Mouse (Mus musculus) spleen, adult 2 months (tissue): ENCODE results near the gene Fam178b. TPM values are rescaled to one million over a fixed set of nuclear protein-coding genes. Genes with fewer than 3 reads are reported as not detected.
"Not testable (repeated sequence)": the region's sequence is repeated elsewhere in the genome, so short reads cannot be mapped to it uniquely, and the experiment has no call there.

Experiments used
- DNase-seq, 2 experiments: peaks; one replicate each; pipeline versions ENCODE4 v3.0.0 to v3.0.0-alpha.2; 2012 to 2021; ENCODE audit warnings: low spot score in 2 of 2, low read depth in 1 of 2
- H3K27ac ChIP-seq: fragments of 200-500 bp; 2 replicates; pipeline ENCODE4 v1.5.1; 2012; ENCODE audit warnings: low read length, inconsistent platforms; ENCODE audit not compliant: insufficient read depth
- H3K27me3 ChIP-seq: fragments of 200-500 bp; 2 replicates; pipeline ENCODE4 v1.6.1; 2012; ENCODE audit warnings: mild to moderate bottlenecking, moderate library complexity, low read length, inconsistent platforms; ENCODE audit not compliant: control insufficient read depth, insufficient read depth
- H3K36me3 ChIP-seq: fragments of 200-500 bp; 2 replicates; pipeline ENCODE4 v1.6.1; 2012; ENCODE audit warnings: mild to moderate bottlenecking, low read length, inconsistent platforms; ENCODE audit not compliant: control insufficient read depth, insufficient read depth
- H3K4me1 ChIP-seq: fragments of 200-500 bp; 2 replicates; pipeline ENCODE4 v1.6.1; 2011; ENCODE audit warnings: inconsistent platforms; ENCODE audit not compliant: control insufficient read depth, insufficient read depth, insufficient read length
- H3K4me3 ChIP-seq: fragments of 200-500 bp; 2 replicates; pipeline ENCODE4 v1.5.1; 2011; ENCODE audit warnings: mild to moderate bottlenecking, inconsistent platforms; ENCODE audit not compliant: insufficient read depth, insufficient read length; ENCODE audit errors: extremely low read depth
- CTCF ChIP-seq: fragments of 200-500 bp; IDR thresholded peaks from 2 replicates; pipeline ENCODE4 v1.5.1; 2011; ENCODE audit warnings: mild to moderate bottlenecking, inconsistent platforms; ENCODE audit not compliant: insufficient read depth, insufficient read length, insufficient replicate concordance; ENCODE audit errors: extremely low read depth
- POLR2A ChIP-seq: fragments of 200-500 bp; IDR thresholded peaks from 2 replicates; pipeline ENCODE4 v1.6.1; 2011; ENCODE audit warnings: low read depth, low read length, inconsistent platforms
- WGBS: fragments of 180-500 bp; shearing (Covaris S2); methylation state at CpG from one replicate; pipeline ENCODE4 v1.1.7; 2018; 5-methylcytosine and 5-hydroxymethylcytosine counted together
- polyA plus RNA-seq: library from polyadenylated mRNA; depleted of rRNA; stranded (reverse); fragments of >200 nt; gene quantifications from 2 replicates; pipeline ENCODE4 v1.2.3, GENCODE M21; 2012

The Fam178b gene
- polyA plus RNA-seq, 1 experiment = 1.1 TPM

- DNase-seq = no peak
- WGBS = 94% methylated on average over 12 of the region's 12 CpGs
- peaks cover 27% of the 10 kb centered on the region for H3K36me3 ChIP-seq
- no peak overlapping the region for H3K4me3 ChIP-seq
- no peak for TF ChIP-seq POLR2A
- TF ChIP-seq CTCF = no peak
- no peak overlapping the region for H3K27ac ChIP-seq
- H3K4me1 ChIP-seq = no peaks in the 10 kb centered on the region
- H3K27me3 ChIP-seq = no peaks in the 10 kb centered on the region
Measured at GRCm38 (mm10) chr1:36540807-36541206, 142.2 kb downstream of the Fam178b start.

DNA sequence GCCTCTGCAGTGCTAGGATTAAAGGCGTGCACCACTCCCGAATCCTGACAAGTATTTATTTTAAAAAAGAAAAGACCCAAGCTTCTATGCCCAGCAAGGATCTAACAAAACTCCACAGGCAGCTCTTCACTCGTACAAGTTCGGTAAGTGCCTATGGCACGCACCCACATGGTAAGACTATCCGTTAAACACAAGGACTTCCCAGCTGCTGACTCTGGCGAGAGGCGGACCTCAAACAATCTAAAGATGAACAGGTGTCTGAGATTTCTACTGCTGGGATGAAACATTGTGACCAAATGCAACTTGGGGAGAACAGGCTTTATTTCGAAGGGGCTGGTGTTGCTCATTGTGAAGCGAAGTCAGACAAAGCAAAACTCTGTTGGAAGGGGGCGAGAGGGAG, 142.9 kb downstream of the Fam178b start:
- no peak overlapping the region for H3K27ac ChIP-seq
- TF ChIP-seq POLR2A (no peak), CTCF (no peak)

GRCm38 (mm10) chr1:36539186-36539585, 143.8 kb downstream of the Fam178b start, which contains the start of gene Gm42417:
Gm42417 (minus strand) TSS chr1:36539429.
- no peaks in the 10 kb centered on the region for H3K27me3 ChIP-seq
- H3K4me1 ChIP-seq = no peaks in the 10 kb centered on the region
- WGBS = 95% methylated on average over 9 of the region's 9 CpGs
- TF ChIP-seq POLR2A (no peak), CTCF (no peak)
- peaks cover 27% of the 10 kb centered on the region for H3K36me3 ChIP-seq
- no peak within 1 kb of the TSS for H3K27ac ChIP-seq
- no peak within 1 kb of the TSS for H3K4me3 ChIP-seq
- DNase-seq = no peak

More for the DNA sequence above, 142.9 kb downstream of the Fam178b start:
- Histone ChIP-seq H3K27me3 (no peaks in the 10 kb centered on the region), H3K4me3 (no peak overlapping the region), H3K4me1 (no peaks in the 10 kb centered on the region), H3K36me3 (peaks cover 27% of the 10 kb centered on the region)
- no peak for DNase-seq
- WGBS = 90% methylated on average over 11 of the region's 11 CpGs

DNA sequence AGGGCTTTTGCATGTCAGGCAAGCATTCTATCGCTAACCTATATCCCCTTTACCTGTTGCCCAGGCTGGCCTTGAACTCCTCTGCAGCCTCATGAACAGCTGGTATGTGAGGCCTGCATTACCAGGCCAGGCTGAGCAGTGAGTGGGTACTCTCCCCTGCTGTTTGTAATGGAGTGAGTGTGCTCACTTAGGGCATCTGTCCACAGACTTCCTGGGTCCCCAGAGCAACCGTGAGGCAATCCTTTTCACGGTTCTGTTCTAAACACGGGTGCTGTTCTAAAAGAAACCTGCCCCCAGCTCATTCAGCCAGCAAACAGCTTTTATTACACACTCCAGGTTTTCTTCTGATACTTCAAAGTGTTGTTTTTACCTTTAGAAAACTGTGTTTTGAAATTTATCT, 144.3 kb downstream of the Fam178b start:
- no peak for TF ChIP-seq CTCF
- WGBS = 83% methylated on average over 4 of the region's 4 CpGs
- H3K36me3 ChIP-seq = peaks cover 27% of the 10 kb centered on the region
- H3K4me1 ChIP-seq = no peaks in the 10 kb centered on the region
- H3K27ac ChIP-seq = no peak overlapping the region
- H3K27me3 ChIP-seq = no peaks in the 10 kb centered on the region
- no peak overlapping the region for H3K4me3 ChIP-seq
- no peak for DNase-seq

DNA sequence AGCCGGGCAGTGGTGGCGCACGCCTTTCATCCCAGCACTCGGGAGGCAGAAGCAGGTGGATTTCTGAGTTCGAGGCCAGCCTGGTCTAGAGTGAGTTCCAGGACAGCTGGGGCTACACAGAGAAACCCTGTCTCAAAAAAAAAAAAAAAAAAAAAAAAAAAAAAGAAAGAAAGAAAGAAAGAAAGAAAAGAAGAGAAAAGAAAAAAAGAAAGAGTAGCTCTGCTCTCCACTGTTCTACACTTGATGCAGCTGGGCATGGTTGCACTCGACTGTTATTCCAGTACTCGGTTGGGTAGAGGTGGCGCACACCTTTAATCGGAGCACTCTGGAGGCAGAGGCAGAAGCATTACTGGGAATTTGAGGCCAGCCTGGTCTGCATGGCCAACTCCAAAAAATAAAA, 146.2 kb downstream of the Fam178b start, which contains the start of gene Ankrd23:
Gene Ankrd23, minus strand, starts transcription at position 101 of the 400 bp plus-strand sequence.
- H3K36me3 ChIP-seq = peaks cover 24% of the 10 kb centered on the region
- not testable (repeated sequence) for H3K4me1 ChIP-seq, H3K27me3 ChIP-seq, H3K4me3 ChIP-seq, H3K27ac ChIP-seq, DNase-seq
- WGBS = 96% methylated on average over 9 of the region's 9 CpGs

- Histone ChIP-seq H3K36me3 (peaks cover 21% of the 10 kb centered on the region), H3K27ac (no peak overlapping the region), H3K4me3 (no peak overlapping the region), H3K4me1 (no peaks in the 10 kb centered on the region), H3K27me3 (no peaks in the 10 kb centered on the region)
- WGBS = 88% methylated on average over 8 of the region's 8 CpGs
- TF ChIP-seq CTCF (no peak), POLR2A (no peak)
- no peak for DNase-seq
Measured at GRCm38 (mm10) chr1:36536397-36536728, 146.6 kb downstream of the Fam178b start.

DNA sequence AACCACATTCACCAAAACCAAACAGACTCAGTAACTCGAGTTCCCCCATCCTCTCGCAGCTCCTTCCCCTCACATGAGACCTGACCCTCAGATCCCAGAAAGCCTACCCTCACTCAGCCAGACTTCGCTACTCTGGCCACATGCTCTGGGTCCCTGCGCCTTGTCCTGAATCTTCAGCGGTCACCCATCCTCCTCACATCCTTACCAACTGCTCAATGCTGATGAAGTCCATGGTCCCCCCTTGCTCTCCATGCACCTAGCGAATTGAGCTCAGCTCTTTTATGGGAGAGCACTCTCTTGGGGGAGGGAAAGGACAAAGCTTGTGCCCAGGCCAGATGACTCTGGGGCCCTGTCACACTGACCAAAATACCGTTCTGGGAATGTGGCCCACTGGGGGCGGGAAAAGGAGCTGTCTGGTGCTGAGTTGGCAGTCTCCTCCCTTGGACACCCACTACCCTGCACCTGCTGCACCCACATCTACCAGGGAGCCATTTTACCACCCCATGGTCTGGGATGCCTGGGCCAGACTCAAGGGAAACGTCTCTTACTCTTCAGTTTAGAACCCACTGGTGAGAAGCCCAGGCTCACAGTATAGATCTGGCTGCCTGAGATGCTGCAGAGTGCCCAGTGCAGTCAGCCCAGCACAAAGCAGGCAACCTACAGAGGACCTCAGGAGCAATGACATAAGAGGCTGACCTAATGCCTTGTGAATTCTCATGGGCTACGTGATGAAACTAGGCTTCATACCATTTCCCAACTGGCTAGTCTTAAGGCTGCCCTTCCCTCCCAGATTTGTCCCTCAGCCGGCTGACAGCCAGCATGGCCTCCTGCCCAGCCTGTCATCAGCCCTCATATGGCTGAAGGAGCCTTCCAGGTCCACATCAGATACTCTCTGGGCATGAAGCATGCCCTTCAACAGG, 147.2 kb downstream of the Fam178b start:
- no peak for DNase-seq
- Histone ChIP-seq H3K4me3 (no peak overlapping the region), H3K27ac (no peak overlapping the region), H3K27me3 (no peaks in the 10 kb centered on the region), H3K4me1 (no peaks in the 10 kb centered on the region), H3K36me3 (peaks cover 21% of the 10 kb centered on the region)
- TF ChIP-seq POLR2A (no peak), CTCF (no peak)
- 86% methylated on average over 11 of the region's 11 CpGs for WGBS
